Mouse (Mus musculus) T-helper 1 cell (primary cell): ENCODE measurements around the gene Matk.

Experiments used
- in situ Hi-C: fragments of 300-600 bp; cut with MboI, MseI; formaldehyde crosslinking; loops from one replicate; pipeline ENCODE4 v1.15.1; 2025; ENCODE audit warnings: high pct_unique_total_duplicates

Matk gene

DNA sequence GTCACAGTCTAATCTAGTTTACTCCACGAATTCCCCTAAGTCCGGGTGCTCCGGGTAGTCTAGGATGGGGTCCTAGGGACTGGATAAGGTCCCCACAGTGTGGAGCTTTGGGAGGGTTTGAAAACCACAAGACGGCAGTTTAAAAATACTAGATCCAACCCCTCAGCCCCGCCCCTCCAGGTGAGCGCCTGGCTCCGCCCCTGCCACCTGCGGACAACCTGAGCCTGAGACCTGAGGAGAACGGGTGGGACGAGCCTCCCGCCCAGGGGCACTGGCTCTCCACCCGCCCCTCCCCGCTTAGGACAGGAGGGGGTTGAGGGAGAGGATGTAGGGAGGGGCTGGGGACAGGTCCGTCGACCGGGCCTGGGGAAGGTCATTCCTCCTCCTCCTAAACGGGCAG, 32.0 kb downstream of the Matk start:
- in situ Hi-C loops: no loop called here

DNA sequence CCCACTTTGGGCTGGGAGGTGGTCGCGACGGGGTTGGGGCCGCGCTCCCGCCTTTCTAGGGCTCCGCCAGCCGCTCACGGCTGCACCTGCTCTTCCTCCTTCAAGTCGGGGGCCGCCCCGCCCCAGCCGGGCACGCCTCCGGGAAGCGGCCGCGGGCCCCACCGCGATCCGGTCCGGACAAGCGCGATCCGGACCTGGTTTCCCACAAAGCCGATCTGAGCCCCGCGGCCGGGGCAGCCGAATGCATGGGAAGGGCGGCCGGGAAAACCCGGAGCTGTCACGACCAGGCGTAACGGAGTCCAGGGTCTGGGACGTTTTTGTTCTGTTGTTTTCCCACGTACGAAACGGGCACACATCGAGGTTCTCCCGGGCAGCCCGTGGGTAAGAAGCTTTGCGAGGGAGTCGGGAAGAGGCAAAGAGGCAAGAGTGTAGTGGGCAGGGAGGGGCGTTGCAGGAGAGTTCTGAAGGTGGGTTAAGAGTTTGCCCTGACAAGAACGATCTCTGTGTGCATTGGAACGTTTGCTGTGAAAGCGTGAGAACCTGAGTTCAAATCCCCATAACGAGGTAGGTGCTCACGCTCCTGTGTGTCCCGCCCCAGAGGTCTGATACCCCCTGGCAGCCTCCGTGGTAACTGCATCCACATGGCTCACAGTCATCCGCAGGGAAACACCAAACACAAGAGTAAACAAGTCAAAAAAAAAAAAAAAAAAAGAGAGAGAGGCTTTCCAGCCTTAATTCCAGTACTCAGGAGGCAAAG, 33.1 kb downstream of the Matk start:
- in situ Hi-C loops: no loop called here

GRCm38 (mm10) chr10:81286586-81286985, 33.9 kb downstream of the Matk start:
- in situ Hi-C loops: no loop called here

GRCm38 (mm10) chr10:81287513-81288157, 34.9 kb downstream of the Matk start:
- in situ Hi-C loops: no loop called here

DNA sequence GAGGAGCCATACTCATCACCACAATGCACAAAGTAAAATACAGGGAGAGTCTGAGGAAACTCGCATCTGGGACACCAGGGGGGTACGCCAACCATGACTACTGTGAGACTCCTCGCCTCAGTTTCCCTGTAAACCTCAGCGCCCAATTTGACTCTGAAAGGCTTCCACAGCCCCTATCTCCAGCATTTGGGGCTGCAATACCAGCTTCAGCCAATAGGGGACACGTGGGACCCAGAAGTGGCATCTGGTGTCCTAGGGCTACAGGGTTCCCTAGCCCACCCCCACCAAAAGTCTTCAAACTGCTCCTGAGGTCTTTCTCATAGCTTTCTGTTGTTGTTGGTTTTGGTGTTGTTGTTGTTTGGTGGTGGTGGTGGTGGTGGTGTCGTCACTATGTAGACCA, 35.9 kb downstream of the Matk start:
- in situ Hi-C loops: no loop called here

DNA sequence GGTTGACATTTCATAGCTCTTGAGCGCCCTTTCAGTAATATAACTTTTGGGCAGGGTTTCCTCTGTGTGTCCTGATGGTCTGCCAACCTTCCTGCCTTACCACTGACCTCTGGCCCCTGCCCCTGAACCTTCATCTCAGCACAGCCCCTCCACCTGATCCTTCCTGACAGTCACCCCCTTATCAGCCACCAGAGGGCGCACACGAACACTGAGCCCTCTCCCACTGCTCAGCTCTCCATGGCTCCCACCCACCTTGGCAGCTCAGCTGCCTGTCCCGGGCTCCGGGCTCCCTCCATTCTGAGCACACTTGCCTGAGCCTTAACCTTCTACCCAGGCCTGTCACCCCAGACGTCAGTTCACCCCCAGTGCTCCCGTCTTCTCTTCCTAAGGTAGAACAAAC, 36.5 kb downstream of the Matk start:
- in situ Hi-C loops: no loop called here

GRCm38 (mm10) chr10:81289811-81290210, 37.1 kb downstream of the Matk start:
- in situ Hi-C loops: no loop called here

DNA sequence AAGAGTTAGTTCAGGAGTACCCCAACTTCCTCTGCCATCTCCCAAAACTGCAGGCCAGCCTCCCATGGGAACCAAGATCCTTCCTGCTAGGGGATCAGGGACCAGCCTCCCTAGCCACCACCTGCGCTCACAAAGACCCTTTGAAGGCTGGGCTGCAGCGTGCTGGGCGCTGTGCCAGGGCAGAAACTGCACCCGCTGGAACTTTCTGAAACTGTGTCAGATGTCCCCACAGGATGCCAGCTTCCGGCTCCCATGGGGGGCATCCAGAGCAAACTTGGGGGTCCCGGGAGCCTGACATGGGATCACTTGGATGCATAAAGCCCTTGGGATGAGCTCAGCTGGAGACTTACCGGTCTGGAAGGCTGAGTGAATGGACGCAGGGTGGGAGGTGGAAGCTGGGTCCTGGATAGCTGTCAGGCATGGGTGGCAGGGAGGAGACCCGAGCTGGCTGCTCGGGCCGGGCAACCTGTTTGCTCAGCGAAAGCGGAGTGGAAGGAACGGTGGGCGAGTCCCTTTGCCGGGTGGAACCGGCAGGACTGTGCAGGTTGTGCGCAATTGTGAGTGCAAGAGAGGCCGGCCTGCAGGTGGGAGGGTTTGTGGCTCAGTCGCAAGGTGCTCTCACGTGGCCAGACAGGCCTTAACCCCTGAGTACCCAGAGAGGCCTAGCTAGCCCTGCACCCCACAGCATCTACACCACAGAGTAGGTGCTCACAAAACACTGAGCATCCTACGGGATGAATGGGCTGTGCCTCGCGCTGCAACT, 38.1 kb downstream of the Matk start:
- in situ Hi-C loops: no loop called here

DNA sequence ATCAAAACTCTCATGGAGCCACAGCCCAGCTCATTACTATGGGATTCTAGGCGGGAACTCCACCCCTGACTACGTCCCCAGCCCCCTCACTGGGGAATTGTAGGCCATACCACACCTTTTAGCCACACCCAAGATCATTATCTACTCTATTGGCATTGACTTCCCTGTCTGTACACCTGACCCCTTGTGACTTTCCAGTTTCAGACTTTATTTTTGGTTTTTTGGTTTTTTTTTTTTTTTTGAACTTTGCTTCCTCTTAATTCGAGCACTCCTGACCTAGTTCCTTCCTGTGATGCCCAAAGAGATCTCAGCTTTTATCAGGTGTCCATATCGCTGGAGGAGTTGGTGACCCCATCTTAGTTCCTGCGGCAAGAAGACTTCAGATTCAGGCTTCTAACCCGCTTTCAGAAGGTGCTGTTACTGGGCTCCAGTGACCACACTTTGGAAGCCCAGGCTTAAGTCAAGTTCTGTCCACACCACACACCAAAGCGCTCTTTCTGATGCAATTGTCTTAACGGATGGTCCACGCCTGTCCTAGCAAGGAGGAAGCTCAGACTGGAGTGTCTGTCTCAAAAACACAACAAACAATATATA, 38.9 kb downstream of the Matk start, which contains the start of gene Tjp3:
Tjp3 (minus strand) TSS at position 71 of the 594 bp plus-strand sequence.
- in situ Hi-C loops: no loop called here

DNA sequence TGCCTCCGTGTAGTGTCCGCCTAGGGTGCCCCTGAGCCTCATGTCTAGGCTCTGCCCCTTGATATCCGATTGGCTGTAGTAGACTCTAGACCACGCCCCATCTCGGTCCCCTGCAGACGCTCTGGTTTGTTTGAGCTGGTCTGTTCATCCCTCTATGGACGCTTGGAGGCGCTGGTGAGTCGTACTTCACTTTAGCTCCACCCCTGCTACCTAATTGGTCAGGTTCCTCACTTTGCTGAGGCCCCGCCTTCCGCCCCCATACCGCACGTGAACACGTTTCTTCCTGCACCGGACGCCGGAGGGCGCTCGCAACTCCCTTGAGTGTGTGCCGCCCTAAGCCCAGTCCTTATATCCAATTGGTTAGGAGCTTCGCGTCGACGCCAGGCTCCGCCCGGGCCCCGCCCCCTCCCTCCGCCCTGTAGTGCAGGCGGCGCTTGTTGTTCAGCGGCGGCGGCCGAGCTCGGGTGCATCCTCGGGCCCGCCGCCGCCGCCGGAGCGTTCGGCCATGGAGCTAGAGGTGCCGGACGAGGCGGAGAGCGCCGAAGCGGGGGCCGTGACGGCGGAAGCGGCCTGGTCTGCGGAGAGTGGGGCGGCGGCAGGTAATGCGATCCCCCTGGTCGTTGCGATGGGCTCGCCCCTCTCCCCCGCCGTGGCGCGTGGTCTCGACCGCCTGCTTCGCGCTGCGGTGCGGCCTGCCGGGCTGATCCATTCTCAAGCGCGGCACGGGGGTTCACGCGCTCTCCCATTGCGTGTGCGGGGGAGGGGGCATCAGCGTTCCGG, 40.0 kb downstream of the Matk start, which contains the start of gene Pip5k1c:
Pip5k1c (plus strand) TSS at position 410 of the 780 bp plus-strand sequence.
- in situ Hi-C loops: no loop called here

DNA sequence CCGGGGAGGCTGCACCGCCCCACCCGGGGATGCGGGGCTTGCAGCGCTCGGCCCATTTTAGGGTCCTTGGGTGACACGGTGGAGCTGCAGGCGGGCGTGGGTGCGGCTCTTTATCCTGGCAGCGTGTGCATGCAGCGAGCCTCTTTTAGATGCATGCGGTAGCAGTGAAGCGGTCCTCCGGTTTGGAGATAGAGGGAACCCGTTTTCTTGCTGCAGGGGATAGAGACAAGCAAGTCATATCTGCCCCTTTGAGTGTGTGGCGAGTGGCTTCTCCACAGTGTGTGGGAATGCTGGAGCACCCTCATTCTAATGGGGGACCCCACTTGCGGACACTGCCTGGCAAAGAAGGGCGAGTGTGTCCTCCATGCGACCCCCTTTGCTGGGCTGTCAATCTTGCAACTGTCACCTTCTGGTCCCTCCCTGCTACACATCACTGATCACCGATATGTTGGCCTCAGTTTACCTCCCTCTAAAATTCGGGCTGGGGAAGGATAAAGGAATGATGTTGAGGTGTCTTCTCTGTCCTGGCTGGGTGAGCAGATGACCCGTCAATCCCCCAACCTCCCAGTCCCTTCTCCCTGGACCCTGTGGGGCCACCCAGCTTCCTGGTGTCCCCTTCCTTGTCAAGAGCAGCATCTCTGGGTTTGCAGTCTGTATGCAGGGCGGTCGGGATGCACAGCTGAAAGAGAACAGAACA, 40.7 kb downstream of the Matk start:
- in situ Hi-C loops: no loop called here

DNA sequence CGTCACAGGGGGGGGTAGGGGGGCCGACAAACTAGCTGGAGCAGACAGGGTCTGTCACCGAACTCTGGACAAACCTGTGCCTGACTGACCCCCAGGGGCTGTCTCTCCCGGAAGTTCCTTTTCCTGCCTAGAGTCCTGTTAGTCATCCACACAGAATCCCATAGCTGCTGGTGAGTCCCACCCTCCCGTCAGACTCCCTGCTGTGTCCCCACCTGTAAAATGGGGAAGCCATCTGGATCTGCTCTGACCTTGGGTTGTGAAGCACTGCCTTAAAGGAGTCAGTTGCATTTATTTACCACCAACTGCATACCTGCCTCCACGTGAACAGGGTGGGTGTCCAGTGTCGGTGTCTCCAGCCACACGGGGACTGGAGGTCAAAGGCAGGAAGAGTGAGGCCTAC, 41.7 kb downstream of the Matk start:
- in situ Hi-C loops: no loop called here

- in situ Hi-C loops: no loop called here
Measured at GRCm38 (mm10) chr10:81295185-81295584, 42.5 kb downstream of the Matk start.

DNA sequence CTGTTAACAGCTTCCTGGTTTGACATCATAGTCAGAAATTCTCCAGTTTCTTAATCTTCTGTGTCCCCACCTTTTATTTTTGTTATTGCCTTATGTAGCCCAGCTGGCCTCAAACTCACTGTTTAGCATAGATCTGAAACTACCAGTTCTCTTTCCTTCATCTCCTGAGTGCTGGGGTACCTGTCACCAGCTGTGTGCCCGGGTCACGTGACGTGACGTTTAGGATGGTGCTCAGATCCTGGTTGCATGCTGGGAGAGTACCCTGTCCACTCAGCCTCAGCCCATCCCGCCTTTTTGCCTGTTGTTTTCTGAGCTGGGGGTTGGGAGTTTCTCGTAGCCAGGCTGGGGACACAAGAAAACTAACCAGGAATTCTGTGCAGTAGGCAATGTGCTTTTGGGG, 44.5 kb downstream of the Matk start:
- in situ Hi-C loops: no loop called here

DNA sequence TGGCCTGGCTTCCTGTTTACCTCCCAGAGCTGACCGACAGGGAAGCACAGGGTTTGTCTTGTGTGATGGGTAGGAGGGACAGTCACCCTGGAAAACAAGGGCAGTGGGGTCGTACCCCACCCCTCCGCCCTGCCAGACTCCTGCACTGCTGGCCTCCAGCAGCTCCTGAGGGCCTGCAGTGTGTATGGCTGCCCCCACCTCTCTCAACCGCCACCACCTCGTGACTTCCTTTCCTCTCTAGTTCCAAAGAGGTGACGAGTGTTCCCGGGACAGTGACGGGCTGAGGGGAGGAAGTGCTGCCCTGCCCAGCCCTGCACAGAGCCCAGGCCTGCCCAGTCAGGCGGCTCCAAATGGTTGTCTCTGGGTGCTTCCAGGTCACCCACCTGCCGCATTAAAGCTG, 45.1 kb downstream of the Matk start:
- in situ Hi-C loops: no loop called here

DNA sequence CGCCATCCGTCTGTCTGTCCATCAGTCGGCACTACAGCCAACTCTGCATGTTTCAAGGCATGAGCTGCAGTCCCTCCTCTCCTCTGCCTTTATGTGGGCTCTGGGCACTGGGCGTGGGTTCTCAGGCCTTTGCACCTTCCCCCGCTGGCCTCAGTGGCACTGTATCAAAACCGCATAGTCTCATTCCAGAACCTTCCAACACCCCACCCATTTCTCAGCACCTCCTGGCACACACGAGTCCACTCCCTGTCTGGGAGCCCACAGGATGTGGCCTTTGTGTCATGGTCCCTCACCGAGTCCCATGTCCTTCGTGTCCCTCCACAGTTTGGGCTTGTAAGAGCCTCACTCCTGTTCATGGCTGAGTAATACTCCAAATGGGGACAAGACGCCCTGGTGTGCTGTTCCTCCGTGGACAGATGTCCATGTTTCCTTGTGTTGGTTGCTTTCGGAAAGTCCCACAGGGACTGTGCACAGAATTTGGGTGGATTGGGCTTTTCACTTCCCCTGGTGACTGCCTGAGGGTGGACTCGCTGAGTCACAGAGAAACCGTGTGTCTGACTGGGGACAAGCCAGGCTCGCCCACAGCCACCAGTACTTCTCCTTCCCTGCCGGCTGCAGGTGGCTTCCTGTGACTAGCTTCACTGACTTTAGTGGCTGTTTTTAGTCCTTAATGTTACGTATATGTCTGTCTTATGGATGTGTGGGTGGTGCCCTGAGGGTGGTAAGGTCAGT, 45.8 kb downstream of the Matk start:
- in situ Hi-C loops: no loop called here

DNA sequence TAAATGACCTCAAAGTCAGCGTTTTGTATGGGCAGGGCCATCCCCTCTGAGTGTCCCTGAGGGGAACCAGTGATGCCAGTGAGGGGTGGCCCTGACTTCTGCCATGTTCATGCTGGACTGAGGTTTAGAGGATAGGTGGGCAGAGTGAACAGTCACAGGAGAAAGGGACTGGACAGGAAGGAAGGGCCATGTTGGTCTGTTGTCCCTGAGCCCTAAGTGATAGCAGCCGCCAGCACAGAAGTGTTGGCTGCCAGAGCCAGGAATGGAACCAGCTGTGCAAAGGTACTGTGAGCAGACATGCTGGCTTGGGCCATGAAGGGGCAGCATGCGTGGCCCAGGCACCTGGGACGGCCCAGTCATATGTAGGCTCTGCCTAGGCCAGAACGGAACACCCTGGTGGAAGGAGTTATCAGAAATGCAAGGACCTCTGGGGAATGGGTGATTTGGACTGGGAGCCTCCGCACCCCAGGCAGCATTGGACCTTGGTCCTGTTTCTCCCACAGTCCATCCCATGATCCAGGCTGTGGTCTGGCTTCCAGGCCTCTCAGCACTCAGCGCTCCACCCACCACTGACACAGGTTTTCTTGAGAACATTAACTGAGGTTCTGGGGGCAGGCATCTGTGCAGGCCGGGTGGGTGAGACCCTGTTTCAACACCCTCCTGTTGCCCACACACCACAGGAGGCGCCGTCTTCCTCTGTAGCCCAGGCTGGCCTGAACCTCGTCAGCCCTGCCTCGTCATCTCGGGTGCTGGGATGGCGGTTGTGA, 47.0 kb downstream of the Matk start:
- in situ Hi-C loops: no loop called here

DNA sequence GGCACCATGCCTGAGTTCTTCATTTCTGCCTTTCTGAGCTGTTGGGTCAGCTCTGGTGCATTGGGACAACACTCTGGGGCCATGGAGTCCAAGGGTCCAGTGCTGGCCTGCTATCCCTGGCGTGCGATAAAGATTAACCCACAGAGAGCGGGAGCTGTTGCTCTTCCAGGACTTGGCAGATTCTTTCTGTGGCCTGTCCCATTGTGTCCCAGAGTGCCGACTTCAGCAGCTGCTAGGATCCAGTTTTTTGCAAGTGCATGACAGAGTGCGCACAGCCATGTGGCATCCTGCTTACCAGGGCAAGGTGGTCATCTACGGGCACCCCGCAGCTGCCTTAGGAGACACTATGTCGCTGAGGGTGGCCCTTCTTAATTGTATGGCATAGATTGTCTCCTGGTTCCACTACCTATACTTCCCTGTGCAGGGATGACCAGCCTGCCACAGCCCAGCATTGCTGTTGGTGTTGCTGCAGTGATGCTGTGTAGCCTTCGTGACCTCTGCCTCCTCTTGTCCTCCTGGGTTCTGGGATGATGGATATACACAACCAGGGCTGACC, 47.7 kb downstream of the Matk start:
- in situ Hi-C loops: no loop called here

GRCm38 (mm10) chr10:81301321-81301720, 48.6 kb downstream of the Matk start:
- in situ Hi-C loops: no loop called here
